Mouse (Mus musculus) lung, adult 2 months (tissue): ENCODE data around the gene Il11. TPM values are rescaled to one million over a fixed set of nuclear protein-coding genes. Genes with fewer than 3 reads are reported as not detected.
A peak's percentile ranks its signal among the peaks of the same experiment; 100 is the strongest.

Source experiments
- DNase-seq: peaks from one replicate; pipeline ENCODE4 v3.0.0; 2022
- H3K4me1 ChIP-seq: fragments of 200-500 bp; 2 replicates; pipeline ENCODE4 v1.6.1; 2011; ENCODE audit warnings: low read length; ENCODE audit not compliant: control insufficient read depth, insufficient read depth
- H3K4me3 ChIP-seq: fragments of 200-500 bp; replicated peaks from 2 replicates; pipeline ENCODE3; 2011; ENCODE audit warnings: low read depth, mild to moderate bottlenecking, control low read depth, low read length; ENCODE audit errors: extremely low read depth
- CTCF ChIP-seq: fragments of 200-500 bp; IDR thresholded peaks from 2 replicates; pipeline ENCODE4 v1.5.1; 2011; ENCODE audit warnings: mild to moderate bottlenecking, low read length, control low read depth; ENCODE audit not compliant: insufficient read depth
- POLR2A ChIP-seq: fragments of 200-500 bp; IDR thresholded peaks from 2 replicates; pipeline ENCODE4 v1.6.1; 2011; ENCODE audit warnings: low read depth, mild to moderate bottlenecking, control low read depth, low read length, borderline replicate concordance; ENCODE audit errors: extremely low read depth
- WGBS: fragments of 180-500 bp; shearing (Covaris S2); methylation state at CpG from one replicate; pipeline ENCODE4 v1.1.7; 2018; 5-methylcytosine and 5-hydroxymethylcytosine counted together
- polyA plus RNA-seq: library from polyadenylated mRNA; depleted of rRNA; stranded (reverse); fragments of >200 nt; gene quantifications from 2 replicates; pipeline ENCODE4 v1.2.3, GENCODE M21; 2012

Gene Il11
- polyA plus RNA-seq, 1 experiment: 0.65 TPM

GRCm38 (mm10) chr7:4752821-4753570, 29.7 kb downstream of the Il11 start, which contains the start of gene Cox6b2:
Gene Cox6b2, minus strand, starts transcription at chr7:4753094.
- H3K4me1 ChIP-seq: peaks cover 4% of the 10 kb centered on the region; the same call in 1 of the 2 replicates
- H3K4me3 ChIP-seq: peak within 1 kb of the TSS; percentile 54
- peak; percentile 63 for DNase-seq
- TF ChIP-seq CTCF (no peak), POLR2A (no peak)
- 5% methylated on average over 24 of the region's 24 CpGs for WGBS

GRCm38 (mm10) chr7:4751971-4752820, 30.5 kb downstream of the Il11 start:
- peak; percentile 49 for DNase-seq
- Histone ChIP-seq H3K4me1 (peaks cover 4% of the 10 kb centered on the region; the same call in 1 of the 2 replicates), H3K4me3 (peak overlapping the region; percentile 54)
- 3% methylated on average over 30 of the region's 30 CpGs for WGBS
- TF ChIP-seq CTCF (no peak), POLR2A (no peak)

- 80% methylated on average over 2 of the region's 2 CpGs for WGBS
- peaks cover 4% of the 10 kb centered on the region; the same call in 1 of the 2 replicates for H3K4me1 ChIP-seq
- TF ChIP-seq CTCF: no peak
- no peak for TF ChIP-seq POLR2A
Measured at GRCm38 (mm10) chr7:4749169-4749568, 33.5 kb downstream of the Il11 start.

GRCm38 (mm10) chr7:4748321-4748720, 34.3 kb downstream of the Il11 start:
- no peak for TF ChIP-seq POLR2A
- no peak for TF ChIP-seq CTCF
- H3K4me3 ChIP-seq: no peak overlapping the region
- no peak for DNase-seq
- peaks cover 4% of the 10 kb centered on the region; the same call in 1 of the 2 replicates for H3K4me1 ChIP-seq
- 62% methylated on average over 4 of the region's 4 CpGs for WGBS

More at GRCm38 (mm10) chr7:4749169-4749568, 33.5 kb downstream of the Il11 start:
- DNase-seq: no peak
- no peak overlapping the region for H3K4me3 ChIP-seq

- no peak for TF ChIP-seq CTCF
- TF ChIP-seq POLR2A: no peak
- no peak for DNase-seq
- H3K4me1 ChIP-seq: peaks cover 4% of the 10 kb centered on the region
- H3K4me3 ChIP-seq: no peak overlapping the region
- WGBS: 69% methylated on average over 9 of the region's 9 CpGs
Measured at GRCm38 (mm10) chr7:4747156-4747899, 35.3 kb downstream of the Il11 start.

- TF ChIP-seq CTCF: no peak
- no peak for TF ChIP-seq POLR2A
- WGBS: 86% methylated on average over 22 of the region's 22 CpGs
- Histone ChIP-seq H3K4me3 (no peak overlapping the region), H3K4me1 (peaks cover 2% of the 10 kb centered on the region; the same call in 1 of the 2 replicates)
- DNase-seq: no peak
Measured at GRCm38 (mm10) chr7:4746326-4746980, 36.2 kb downstream of the Il11 start.

- Histone ChIP-seq H3K4me1 (peaks cover 5% of the 10 kb centered on the region; the same call in 1 of the 2 replicates), H3K4me3 (no peak overlapping the region)
- TF ChIP-seq POLR2A (no peak), CTCF (no peak)
- no peak for DNase-seq
- 97% methylated on average over 6 of the region's 6 CpGs for WGBS
Measured at GRCm38 (mm10) chr7:4744886-4745285, 37.8 kb downstream of the Il11 start.

- WGBS: 43% methylated on average over 2 of the region's 2 CpGs
- no peak overlapping the region for H3K4me3 ChIP-seq
- no peak for TF ChIP-seq POLR2A
- TF ChIP-seq CTCF: no peak
- DNase-seq: no peak
- peaks cover 5% of the 10 kb centered on the region; the same call in 1 of the 2 replicates for H3K4me1 ChIP-seq
Measured at GRCm38 (mm10) chr7:4743354-4743753, 39.3 kb downstream of the Il11 start.

- H3K4me3 ChIP-seq: no peak overlapping the region
- peaks cover 5% of the 10 kb centered on the region; the same call in 1 of the 2 replicates for H3K4me1 ChIP-seq
- WGBS: 86% methylated on average over 6 of the region's 6 CpGs
- TF ChIP-seq POLR2A (no peak), CTCF (no peak)
- no peak for DNase-seq
Measured at GRCm38 (mm10) chr7:4742482-4742819, 40.2 kb downstream of the Il11 start.
